8 mouse cellular contexts compared by ENCODE assay signal in the genomic region with DNA sequence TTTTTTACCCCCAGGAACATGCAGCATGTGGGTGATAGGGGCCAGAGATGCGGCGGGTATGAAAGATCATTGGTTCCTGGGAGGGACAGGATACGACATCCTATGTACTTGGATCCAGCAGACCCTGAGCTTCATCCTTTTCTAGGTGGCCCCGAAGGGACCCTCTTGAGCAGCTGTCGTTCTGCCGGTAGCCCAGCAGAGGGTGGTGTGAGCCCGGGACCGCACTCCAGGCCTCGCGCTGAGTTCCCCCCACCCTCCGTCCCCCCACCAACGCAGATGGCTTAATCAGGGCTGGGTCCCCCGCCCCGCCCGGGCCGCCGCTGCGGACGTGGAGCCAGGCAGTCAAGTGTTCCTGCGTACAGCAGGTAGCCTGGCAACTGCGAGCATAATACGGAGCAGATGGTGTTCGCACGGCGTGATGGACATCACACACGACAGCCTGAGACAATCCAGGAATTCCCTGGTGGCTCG. TPM values are rescaled to one million over a fixed set of nuclear protein-coding genes. Genes with fewer than 3 reads are reported as not detected.
A peak's percentile ranks its signal among the peaks of the same experiment; 100 is the strongest.
DNase-seq lines count a peak whose midpoint lies in the region; ATAC-seq lines count a peak whose summit lies in the region.

No protein-coding gene starts in this region.

- H3K4me1 ChIP-seq in heart, embryonic 14.5 days (ENCODE audit: control insufficient read depth in 2 of 2, insufficient read depth in 2 of 2, low read length in 2 of 2) = peaks cover 17% of the 10 kb centered on the region in 2 experiments
- H3K4me1 ChIP-seq in liver, embryonic 11.5 days (replicated peaks; ENCODE audit: control insufficient read depth, insufficient read depth, low read length) = peaks cover 16% of the 10 kb centered on the region
- peaks cover 14% of the 10 kb centered on the region; the same call in 1 of the 2 replicates for H3K4me1 ChIP-seq in stomach, embryonic 14.5 days (ENCODE audit: control insufficient read depth, insufficient read depth, low read length)

- peak overlapping the region; percentile 76 for H3K4me2 ChIP-seq in heart, embryonic 14.5 days (ENCODE audit: low read length)
- peak overlapping the region; percentile 80 for H3K4me2 ChIP-seq in liver, embryonic 11.5 days
- peak overlapping the region; percentile 61 for H3K4me2 ChIP-seq in stomach, embryonic 14.5 days (replicated peaks; ENCODE audit: low read depth, low read length)

- WGBS in heart, embryonic 14.5 days = under 1% methylated on average over 27 of the region's 27 CpGs
- WGBS in liver, embryonic 11.5 days = 1% methylated on average over 27 of the region's 27 CpGs
- under 1% methylated on average over 27 of the region's 27 CpGs for WGBS in stomach, embryonic 14.5 days

- peak overlapping the region; percentile 70 for H3K9ac ChIP-seq in heart, embryonic 14.5 days (ENCODE audit: low read length)
- H3K9ac ChIP-seq in liver, embryonic 11.5 days (ENCODE audit: low read depth, low read length) = peak overlapping the region; percentile 52
- no peak overlapping the region; the same call in 1 of the 2 replicates for H3K9ac ChIP-seq in stomach, embryonic 14.5 days (replicated peaks; ENCODE audit: low read depth, low read length)

- DNase-seq in CD4-positive, CD25-positive, alpha-beta regulatory T cell, adult 2 months (ENCODE audit: low read depth, low spot score) = peak; percentile 80
- DNase-seq in brain, embryonic 18.5 days (ENCODE audit: low read depth, low spot score) = peak; percentile 77
- DNase-seq in kidney, postnatal 10 days = peak; percentile 86
- DNase-seq in liver, embryonic 11.5 days (ENCODE audit: low spot score) = peak; percentile 81
- peak; percentile 34 to 56 for DNase-seq in natural killer cell, adult 2 months (ENCODE audit: low spot score in 2 of 2)

- peak overlapping the region; percentile 58 to 74; a peak in 3 of 4 replicates for H3K27ac ChIP-seq in heart, embryonic 14.5 days (replicated peaks in 1 of 2; ENCODE audit: control insufficient read depth in 1 of 2, insufficient read depth in 1 of 2, low read depth in 2 of 2, low read length in 2 of 2)
- peak overlapping the region; percentile 16; the same call in 1 of the 2 replicates for H3K27ac ChIP-seq in liver, embryonic 11.5 days (ENCODE audit: low read depth, low read length)
- H3K27ac ChIP-seq in stomach, embryonic 14.5 days (ENCODE audit: low read length) = peak overlapping the region; percentile 73

- peak; percentile 72 for ATAC-seq in erythroid progenitor cell, adult 5-6 weeks (replicated peaks; ENCODE audit: low FRiP score, poor library complexity, severe bottlenecking)
- ATAC-seq in heart, embryonic 14.5 days (ENCODE audit: insufficient number of reproducible peaks, insufficient read depth, low FRiP score, low read depth) = peak; percentile 88
- ATAC-seq in liver, embryonic 11.5 days (replicated peaks; ENCODE audit: low FRiP score) = peak; percentile 83
- peak; percentile 93 for ATAC-seq in stomach, embryonic 14.5 days (ENCODE audit: insufficient number of reproducible peaks, insufficient read depth, low FRiP score, low read depth)

- H3K4me3 ChIP-seq in heart, embryonic 14.5 days (ENCODE audit: control insufficient read depth in 1 of 2, insufficient read depth in 1 of 2, low read depth in 1 of 2, low read length in 2 of 2) = peak overlapping the region; percentile 36 to 38
- H3K4me3 ChIP-seq in liver, embryonic 11.5 days (ENCODE audit: low read depth, low read length) = peak overlapping the region; percentile 41
- H3K4me3 ChIP-seq in stomach, embryonic 14.5 days (ENCODE audit: low read depth, low read length) = peak overlapping the region; percentile 34

- H3K9me3 ChIP-seq in heart, embryonic 14.5 days (ENCODE audit: control insufficient read depth, low read length) = no peaks in the 10 kb centered on the region
- no peaks in the 10 kb centered on the region for H3K9me3 ChIP-seq in liver, embryonic 11.5 days (ENCODE audit: control insufficient read depth, low read length)
- no peaks in the 10 kb centered on the region for H3K9me3 ChIP-seq in stomach, embryonic 14.5 days (ENCODE audit: control insufficient read depth, low read depth, low read length)

- H3K36me3 ChIP-seq in heart, embryonic 14.5 days (ENCODE audit: control insufficient read depth, insufficient read depth, low read length) = no peaks in the 10 kb centered on the region
- no peaks in the 10 kb centered on the region for H3K36me3 ChIP-seq in liver, embryonic 11.5 days (ENCODE audit: control insufficient read depth, insufficient read depth, low read length)
- H3K36me3 ChIP-seq in stomach, embryonic 14.5 days (ENCODE audit: control insufficient read depth, insufficient read depth, low read length) = no peaks in the 10 kb centered on the region

- no peaks in the 10 kb centered on the region for H3K27me3 ChIP-seq in heart, embryonic 14.5 days (ENCODE audit: control insufficient read depth, insufficient read depth, low read length)
- no peaks in the 10 kb centered on the region for H3K27me3 ChIP-seq in liver, embryonic 11.5 days (replicated peaks; ENCODE audit: control insufficient read depth, insufficient read depth, low read length)
- H3K27me3 ChIP-seq in stomach, embryonic 14.5 days (ENCODE audit: control insufficient read depth, insufficient read depth, low read length) = no peaks in the 10 kb centered on the region

RNA-seq across cellular contexts. Expression of gene Mgst2, which starts 41.2 kb away (rescaled TPM):
- 19.3 and 31.0 TPM in 2 replicates for total RNA-seq in erythroid progenitor cell, adult 5-6 weeks (2015; ENCODE audit: low replicate concordance)
- total RNA-seq in erythroid progenitor cell, adult 5-6 weeks (2017; ENCODE audit: low replicate concordance) = 14.5 and 33.0 TPM in 2 replicates
- 3.0 and 5.1 TPM in 2 replicates for polyA plus RNA-seq in heart, embryonic 14.5 days (2014; fragmentation: Nextera tagmentation; extraction: Ambion mirVana)
- 16.5 and 16.6 TPM in 2 replicates for polyA plus RNA-seq in liver, embryonic 11.5 days (2014; fragmentation: Nextera tagmentation; extraction: Ambion mirVana)
- polyA plus RNA-seq in stomach, embryonic 14.5 days (2014; fragmentation: Nextera tagmentation; extraction: Ambion mirVana) = 20.3 and 22.0 TPM in 2 replicates

Comparison
In these comparisons a context has a peak if more than half of its experiments do, and no peak if none do; other contexts are left out.
1. Peak in every context shown above with its lines: DNase-seq, ATAC-seq, H3K4me3 ChIP-seq and H3K27ac ChIP-seq.
2. H3K27ac ChIP-seq: peak in every context shown above with its lines; median percentile 73 in stomach, embryonic 14.5 days; 66 in heart, embryonic 14.5 days; 16 in liver, embryonic 11.5 days.